Mouse (Mus musculus) megakaryocyte-erythroid progenitor cell, adult 5 weeks (primary cell): ENCODE results near the gene Ak1. TPM values are rescaled to one million over a fixed set of nuclear protein-coding genes. Genes with fewer than 3 reads are reported as not detected.

Experiments used
- polyA plus RNA-seq: library from polyadenylated mRNA; stranded (reverse); fragments of >175 nt; gene quantifications from 2 replicates; pipeline ENCODE4 v1.2.3, GENCODE M21; 2012

Ak1 gene
- 1.7 and 1.8 TPM in 2 replicates for polyA plus RNA-seq

DNA sequence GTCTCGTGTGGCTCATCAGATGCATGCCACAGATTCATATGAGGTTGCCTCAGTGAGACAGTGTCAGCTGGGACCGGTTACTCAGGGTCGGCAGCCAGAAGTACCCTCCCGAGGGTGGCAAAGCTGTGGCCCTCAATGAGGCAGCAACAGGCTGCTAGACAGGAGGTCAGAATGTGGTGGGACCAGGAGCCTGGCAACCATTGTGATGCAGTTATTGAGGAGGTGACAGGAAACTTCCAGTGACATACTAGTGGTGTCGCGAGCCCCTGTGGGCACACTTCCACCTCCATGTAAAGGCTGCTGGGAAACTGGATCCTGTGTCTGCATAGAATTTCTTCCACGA is at the start of gene Ak1:
Gene Ak1 (plus strand): TSS at position 242 of the 343 bp plus-strand sequence.

DNA sequence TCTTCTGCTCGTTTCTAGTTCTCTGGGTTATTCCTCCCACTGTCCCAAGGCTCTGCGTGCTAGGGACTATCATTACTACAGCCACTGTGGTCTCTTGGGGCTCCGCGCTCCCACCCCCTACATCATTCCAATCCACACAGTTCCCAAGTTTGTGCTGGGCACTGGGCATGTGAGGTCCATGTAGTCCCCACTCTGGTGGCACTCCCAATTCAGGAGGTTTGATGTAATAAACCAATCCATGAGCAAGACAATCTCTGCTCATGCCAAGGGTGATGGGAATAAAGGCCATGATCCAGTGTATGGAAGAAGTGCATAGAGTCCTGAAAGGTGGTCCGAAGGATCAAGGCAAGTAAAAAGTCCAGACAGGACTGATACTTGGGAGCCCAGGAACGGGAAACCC is 47.1 kb upstream of the Ak1 start, which contains the start of gene Pip5kl1:
Gene Pip5kl1 (plus strand): TSS at position 301 of the 400 bp plus-strand sequence.

GRCm38 (mm10) chr2:32575586-32576160 is 45.9 kb upstream of the Ak1 start, which contains the start of gene 9430097D07Rik:
9430097D07Rik (minus strand) TSS chr2:32575684.

DNA sequence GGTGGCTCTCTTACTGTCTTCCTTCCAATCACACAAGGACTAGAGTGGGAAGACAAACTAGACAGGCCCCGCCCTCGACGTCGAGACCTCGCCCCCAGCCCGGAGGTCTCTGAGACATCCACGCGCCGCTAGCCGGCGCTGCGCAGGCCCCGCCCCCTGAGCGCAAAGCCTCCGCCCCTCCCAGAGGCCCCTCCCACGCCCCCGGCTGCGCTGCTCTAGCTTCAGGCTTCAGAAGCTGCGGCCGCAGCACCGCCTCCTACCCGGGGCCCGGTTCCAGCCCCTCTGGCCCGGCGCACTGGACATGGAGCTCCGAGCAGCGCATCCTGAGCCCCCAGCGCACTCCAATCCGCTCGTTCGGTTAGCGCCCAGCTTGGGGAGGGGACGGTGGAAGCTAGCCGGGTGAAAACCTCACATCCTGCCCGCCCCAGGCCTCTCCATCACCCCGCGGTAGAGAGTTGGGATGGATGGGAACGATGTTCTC is 34.6 kb upstream of the Ak1 start, which contains the start of gene St6galnac4:
Gene St6galnac4 (plus strand): TSS at position 225 of the 481 bp plus-strand sequence.

GRCm38 (mm10) chr2:32599409-32599808 is 22.1 kb upstream of the Ak1 start, which contains the start of gene St6galnac6:
St6galnac6 (plus strand) TSS chr2:32599709.

GRCm38 (mm10) chr2:32646379-32647056 is 25.0 kb downstream of the Ak1 start, which contains the start of gene Eng:
Eng (plus strand) TSS chr2:32646595.

Other genes starting within 250 kb of the Ak1 start
- 47.1 and 56.7 TPM in 2 replicates for gene 1110008P14Rik, start 239.8 kb upstream of the Ak1 start, polyA plus RNA-seq
- 344 and 392 TPM in 2 replicates for gene Lcn2, start 233.5 kb upstream of the Ak1 start, polyA plus RNA-seq
- 5.8 and 6.1 TPM in 2 replicates for gene Ptges2, start 225.9 kb upstream of the Ak1 start, polyA plus RNA-seq
- 3.2 and 6.1 TPM in 2 replicates for gene Naif1, start 171.3 kb upstream of the Ak1 start, polyA plus RNA-seq
- 21.5 and 26.0 TPM in 2 replicates for gene Slc25a25, start 170.3 kb upstream of the Ak1 start, polyA plus RNA-seq
- 11.1 and 12.4 TPM in 2 replicates for gene Fam102a, start 86.4 kb upstream of the Ak1 start, polyA plus RNA-seq
- 7.6 and 9.2 TPM in 2 replicates for gene Dpm2, start 50.9 kb upstream of the Ak1 start, polyA plus RNA-seq
- 0.05 TPM in 1 of 2 replicates, not detected in the other for gene Pip5kl1, start 47.0 kb upstream of the Ak1 start, polyA plus RNA-seq
- not detected in 2 replicates for gene 9430097D07Rik, start 46.1 kb upstream of the Ak1 start, polyA plus RNA-seq
- gene St6galnac4, start 34.7 kb upstream of the Ak1 start, polyA plus RNA-seq: 50.3 and 53.0 TPM in 2 replicates
- gene St6galnac6, start 22.0 kb upstream of the Ak1 start, polyA plus RNA-seq: 45.6 and 49.4 TPM in 2 replicates
- gene Eng, start 24.8 kb downstream of the Ak1 start, polyA plus RNA-seq: 118 and 140 TPM in 2 replicates
- gene Fpgs, start 82.4 kb downstream of the Ak1 start, polyA plus RNA-seq: 78.9 and 81.0 TPM in 2 replicates
- gene Cdk9, start 91.3 kb downstream of the Ak1 start, polyA plus RNA-seq: 176 and 211 TPM in 2 replicates
- 27.2 and 35.4 TPM in 2 replicates for gene Sh2d3c, start 99.3 kb downstream of the Ak1 start, polyA plus RNA-seq
- gene 6330409D20Rik, start 119.3 kb downstream of the Ak1 start, polyA plus RNA-seq: not detected in 2 replicates
- gene Tor2a, start 135.5 kb downstream of the Ak1 start, polyA plus RNA-seq: 52.2 and 76.1 TPM in 2 replicates
- gene Ttc16, start 153.9 kb downstream of the Ak1 start, polyA plus RNA-seq: 0.08 and 0.30 TPM in 2 replicates
- 4.8 and 6.7 TPM in 2 replicates for gene Ptrh1, start 154.0 kb downstream of the Ak1 start, polyA plus RNA-seq
- gene Cfap157, start 162.7 kb downstream of the Ak1 start, polyA plus RNA-seq: not detected in 2 replicates
- 5.4 and 8.4 TPM in 2 replicates for gene Stxbp1, start 225.5 kb downstream of the Ak1 start, polyA plus RNA-seq